Mouse (Mus musculus): ENCODE measurements around the gene Ranbp10.
"Not testable (repeated sequence)": the region's sequence is repeated elsewhere in the genome, so short reads cannot be mapped to it uniquely, and the experiment has no call there.

Gene Ranbp10

DNA sequence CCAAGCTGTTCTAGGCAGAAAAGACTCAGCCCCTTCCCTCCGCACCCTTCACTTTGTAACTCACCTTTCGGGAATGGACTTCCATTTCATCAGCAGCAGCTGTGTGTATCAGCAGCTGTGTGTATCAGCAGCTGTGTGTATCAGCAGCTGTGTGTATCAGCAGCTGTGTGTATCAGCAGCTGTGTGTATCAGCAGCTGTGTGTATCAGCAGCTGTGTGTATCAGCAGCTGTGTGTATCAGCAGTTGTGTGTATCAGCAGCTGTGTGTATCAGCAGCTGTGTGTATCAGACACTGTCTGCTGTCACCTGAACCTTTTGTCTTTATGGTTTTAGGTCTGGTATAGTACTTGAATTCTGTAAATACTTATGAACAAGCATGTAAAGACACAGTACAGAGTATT, 6.6 kb upstream of the Ranbp10 start:
- not testable (repeated sequence) for DNase-seq

DNA sequence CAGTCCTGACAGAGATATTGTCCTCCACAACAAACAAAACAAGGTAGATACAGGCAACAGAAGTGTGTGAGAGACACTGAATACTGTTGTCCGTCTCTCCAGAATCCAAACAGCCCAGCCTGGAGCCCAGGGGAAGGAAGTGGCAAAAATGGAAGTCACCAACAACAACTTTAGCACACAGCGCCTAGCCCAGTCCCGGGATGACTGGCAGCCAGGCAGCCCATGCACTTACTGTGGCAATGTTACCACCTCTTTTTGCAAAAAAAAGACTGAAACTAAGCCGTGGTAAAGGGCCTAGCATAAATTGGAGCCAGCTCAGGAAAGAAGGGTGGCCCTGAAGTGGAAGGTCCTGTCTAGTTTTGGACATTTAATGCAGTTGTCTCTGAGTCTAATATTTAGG, 771 bp downstream of the Ranbp10 start:
- no peak for DNase-seq

DNA sequence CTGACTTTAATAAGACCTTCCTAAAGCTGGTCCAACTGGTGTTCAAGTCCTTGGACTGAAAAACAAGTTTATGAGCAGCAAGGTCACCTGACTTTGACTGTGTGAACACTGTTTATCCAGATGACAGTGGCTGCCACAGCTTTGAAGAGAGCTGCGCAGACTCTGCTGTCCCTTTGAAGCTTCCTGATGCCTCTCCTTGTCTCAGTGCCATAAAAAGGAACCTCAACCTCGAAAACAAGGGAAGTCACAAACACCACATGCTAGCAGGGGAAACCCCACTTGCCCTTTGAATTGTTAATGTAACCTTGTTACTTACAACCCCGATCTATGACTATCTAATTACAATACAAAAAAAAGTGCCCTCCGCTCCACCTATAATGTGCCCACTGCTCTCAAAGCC, 1.6 kb downstream of the Ranbp10 start:
- no peak for DNase-seq

DNA sequence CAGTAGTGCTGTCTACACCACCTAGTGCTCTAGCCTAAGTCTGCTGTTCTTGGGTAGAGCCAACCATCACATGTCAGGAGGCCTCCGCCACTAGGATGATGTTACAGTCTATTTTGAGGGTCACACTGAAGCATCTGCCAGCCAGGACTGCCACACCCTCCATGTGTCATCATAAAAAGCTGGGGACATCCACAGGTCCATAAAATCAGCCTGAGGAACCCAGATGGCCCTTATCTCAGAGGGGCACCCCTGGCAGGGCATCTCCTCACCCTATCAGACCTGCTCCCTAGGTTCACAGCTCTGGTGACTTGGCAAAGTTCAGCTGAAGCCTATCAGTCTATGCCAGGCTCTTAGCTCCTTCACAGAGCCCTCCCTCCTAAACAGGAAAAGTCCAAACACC, 6.2 kb downstream of the Ranbp10 start:
- DNase-seq, result no peak

DNA sequence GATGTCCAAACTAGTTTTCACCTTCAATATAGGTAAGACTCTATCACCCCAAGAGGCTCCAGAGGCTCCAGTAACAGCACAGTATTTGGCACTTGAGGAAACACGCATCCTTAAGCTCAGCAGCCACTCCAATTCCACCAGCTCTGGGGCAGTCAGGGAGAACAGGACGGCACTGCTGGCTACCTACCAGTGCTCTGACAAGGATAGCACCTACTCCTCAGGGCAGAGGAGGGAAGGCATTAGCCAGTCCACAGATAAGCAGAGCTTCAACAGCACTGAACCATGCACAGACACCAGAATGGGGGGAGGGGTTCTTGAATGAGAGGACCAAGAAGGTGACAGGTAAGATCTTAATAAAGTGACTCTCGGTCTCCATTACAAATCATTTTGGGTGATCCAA, 7.5 kb downstream of the Ranbp10 start:
- DNase-seq, result no peak

DNA sequence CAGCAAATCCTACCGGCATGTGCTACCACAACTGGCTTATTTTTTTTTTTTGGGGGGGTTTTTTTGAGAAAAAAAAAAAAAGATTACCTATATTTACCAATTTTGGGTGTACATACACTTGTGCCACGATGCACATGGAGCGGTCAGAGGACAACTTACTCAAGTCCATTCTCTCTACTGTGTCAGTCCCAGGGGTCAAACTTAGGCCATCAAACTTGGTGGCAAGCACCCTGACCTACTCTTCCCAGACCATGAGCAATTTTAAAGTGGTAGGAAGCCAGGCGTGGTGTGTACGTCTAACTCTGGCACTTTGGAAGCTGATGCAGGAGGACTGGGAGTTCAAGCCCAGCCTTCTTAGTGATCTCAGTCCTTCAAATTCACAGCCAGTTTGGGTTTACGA, 13.9 kb downstream of the Ranbp10 start:
- no peak for DNase-seq

DNA sequence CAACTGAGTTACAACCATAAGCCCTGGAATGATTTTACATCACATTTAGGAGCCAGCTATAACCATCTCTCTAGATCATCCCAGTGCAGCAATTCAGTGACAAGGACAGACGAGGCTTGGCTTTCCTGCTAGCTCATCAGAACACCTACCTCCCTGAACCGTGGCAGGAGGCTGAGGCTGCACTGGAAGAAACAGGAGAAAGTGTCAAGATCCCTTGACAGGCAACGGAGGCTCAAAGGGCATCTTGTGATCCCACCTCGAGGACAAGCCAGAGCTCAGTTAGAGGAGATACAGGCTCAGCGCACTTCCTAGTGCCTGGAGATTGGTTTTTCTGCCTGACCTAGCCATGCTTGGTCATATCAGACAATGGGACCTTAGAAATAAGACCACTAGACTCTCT, 14.6 kb downstream of the Ranbp10 start:
- DNase-seq, result no peak

DNA sequence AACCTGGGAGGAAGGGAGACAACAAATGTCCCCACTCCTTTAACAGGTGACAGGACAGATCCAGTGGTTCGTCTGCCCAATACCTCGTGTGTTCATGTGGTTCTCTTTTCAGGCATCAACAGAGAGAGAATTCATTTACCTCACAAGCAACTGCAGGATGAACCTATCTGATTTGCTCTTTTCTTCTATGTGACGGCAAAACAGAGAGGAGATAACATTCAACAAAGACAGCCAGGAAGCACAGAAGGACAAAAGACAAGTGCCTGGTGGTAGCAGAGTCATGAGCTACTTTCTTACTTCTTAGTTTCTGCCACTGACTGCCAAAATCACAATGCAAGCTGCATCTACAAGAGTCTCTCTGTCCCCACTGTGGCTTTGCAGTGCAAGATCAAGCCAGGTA, 15.6 kb downstream of the Ranbp10 start:
- no peak for DNase-seq

DNA sequence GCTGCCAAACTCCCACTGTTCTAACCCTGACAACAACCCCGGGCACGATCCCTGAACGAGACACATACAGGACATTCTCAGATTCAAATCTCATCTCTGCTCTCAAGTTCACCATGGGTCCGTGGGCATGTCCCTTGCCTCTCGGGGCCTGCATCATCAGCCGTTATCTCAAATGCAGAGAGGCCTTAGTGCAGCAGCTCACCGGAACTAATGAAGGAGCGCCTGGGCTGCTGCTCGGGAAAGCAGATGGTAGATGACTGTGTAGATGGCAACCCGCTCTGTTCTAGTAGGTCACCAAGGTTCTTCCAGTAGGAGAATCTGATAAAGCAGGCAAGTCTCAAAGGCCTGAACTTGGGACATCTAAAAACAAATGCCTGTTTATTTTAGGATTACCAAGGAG, 16.1 kb downstream of the Ranbp10 start:
- DNase-seq, result no peak

DNA sequence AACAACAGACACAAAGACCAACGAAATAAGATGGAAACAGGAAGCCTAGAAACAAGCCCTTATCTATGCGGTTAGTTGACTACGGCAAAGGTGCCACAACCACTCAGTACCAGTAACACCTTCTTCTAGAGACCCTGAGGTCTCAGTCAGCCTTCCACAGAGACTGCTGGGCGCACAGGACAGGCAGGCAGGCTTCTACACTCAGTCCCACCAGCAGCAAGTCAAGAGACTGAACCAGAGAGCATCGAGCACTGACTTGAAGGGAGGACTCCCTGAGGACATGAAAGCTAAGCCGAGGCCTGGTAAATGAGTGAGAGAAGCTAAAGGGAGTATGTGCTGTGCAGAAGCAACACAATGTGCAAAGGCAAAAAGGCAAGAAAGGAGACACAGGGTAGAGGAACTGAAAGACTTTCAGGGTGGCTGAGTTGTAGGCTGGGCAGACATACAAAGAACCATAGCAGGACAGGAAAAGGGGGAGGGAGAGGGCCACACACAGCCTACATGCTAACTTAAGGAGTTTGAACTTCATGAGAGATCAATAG, 16.8 kb downstream of the Ranbp10 start:
- DNase-seq, result no peak

DNA sequence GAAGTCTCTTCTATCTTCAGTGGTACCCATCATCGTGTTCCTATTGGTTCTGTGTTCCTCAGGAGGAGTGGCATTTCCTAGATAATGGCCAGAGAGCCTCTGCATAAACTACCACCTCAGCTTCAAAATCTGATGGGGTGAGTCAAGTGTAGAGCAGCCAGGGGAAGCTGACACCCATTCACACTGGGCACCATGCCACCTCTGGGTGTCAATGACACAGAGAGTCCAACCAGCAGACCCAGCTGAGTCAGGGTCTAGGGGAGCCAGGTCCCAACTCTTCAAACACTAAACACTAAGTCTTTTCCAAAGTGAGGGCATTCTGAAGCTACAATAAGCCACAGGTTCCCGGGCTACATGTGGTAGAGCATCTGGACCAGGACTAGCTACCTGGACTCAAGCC, 18.7 kb downstream of the Ranbp10 start:
- no peak for DNase-seq

DNA sequence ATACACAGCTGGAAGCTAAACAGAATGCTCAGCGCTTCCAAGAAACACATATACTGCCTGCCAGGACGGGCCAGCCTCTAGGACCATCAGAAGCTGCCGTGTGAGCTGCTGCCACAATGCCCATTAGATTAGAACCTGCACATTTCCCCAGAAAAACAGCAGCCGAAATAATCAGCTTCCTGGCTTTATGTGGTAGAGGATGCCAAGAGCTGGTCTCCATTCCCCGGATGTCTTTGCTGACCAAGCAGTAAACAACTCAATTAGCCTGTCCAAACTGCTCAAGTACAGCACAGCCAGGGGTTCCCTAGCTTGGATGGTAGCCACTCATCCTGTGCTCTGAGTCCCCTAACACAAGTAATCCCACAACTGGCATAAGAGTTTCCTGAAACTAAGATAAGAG, 19.4 kb downstream of the Ranbp10 start:
- DNase-seq, result no peak

DNA sequence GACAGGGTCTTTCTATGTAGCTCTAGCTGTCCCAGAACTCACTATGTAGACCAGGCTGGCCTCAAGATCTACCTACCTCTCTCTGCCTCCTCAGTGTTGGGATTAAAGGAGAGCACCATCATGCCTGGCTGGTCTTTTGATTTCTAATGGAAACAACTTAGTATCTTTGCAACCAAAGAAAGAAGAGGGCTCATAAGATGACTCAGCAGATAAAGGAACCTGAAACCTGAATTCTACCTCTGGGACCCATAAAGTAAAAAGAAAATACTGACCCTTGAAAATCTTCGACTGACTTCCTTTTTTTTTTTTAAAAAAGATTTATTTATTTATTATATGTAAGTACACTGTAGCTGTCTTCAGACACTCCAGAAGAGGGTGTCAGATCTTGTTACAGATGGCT, 21.2 kb downstream of the Ranbp10 start:
- DNase-seq, result no peak

DNA sequence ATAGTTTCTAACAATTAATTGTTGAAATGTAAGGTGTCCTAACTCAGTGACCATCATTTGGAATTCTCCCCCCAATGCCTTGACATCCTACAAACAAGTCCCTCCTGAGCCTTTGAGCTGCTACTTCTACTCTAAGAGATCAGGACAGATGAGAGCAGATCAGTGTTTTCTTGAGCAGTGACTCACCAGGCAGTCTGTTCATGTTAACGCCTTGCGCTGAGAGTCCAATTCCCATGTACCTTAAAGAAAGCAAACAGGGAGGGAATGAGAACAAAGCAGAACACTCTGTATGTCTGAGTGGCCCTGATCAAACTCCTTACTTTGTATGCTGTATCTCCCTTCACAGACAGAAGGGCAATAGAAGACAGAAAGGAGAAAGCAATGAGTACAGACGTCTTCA, 21.8 kb downstream of the Ranbp10 start:
- no peak for DNase-seq

DNA sequence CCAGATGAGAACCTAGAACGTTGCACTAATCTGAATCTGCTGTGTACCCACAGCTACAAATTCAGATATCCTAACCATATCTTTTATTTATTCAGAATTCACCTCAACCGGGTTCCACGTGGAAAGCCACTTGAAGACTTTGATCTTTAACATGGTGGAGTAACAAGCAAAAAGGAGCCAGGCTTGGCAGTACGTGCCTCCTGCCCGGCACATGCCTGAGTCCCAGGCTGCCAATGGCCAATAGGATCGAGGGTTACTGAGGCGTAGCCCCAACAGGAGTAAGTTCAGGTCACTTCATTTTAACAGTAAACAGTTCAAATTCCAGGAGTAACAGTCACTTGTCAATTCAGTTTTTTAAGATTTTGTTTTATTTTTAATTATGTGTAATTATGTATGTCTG, 22.4 kb downstream of the Ranbp10 start:
- DNase-seq, result no peak

DNA sequence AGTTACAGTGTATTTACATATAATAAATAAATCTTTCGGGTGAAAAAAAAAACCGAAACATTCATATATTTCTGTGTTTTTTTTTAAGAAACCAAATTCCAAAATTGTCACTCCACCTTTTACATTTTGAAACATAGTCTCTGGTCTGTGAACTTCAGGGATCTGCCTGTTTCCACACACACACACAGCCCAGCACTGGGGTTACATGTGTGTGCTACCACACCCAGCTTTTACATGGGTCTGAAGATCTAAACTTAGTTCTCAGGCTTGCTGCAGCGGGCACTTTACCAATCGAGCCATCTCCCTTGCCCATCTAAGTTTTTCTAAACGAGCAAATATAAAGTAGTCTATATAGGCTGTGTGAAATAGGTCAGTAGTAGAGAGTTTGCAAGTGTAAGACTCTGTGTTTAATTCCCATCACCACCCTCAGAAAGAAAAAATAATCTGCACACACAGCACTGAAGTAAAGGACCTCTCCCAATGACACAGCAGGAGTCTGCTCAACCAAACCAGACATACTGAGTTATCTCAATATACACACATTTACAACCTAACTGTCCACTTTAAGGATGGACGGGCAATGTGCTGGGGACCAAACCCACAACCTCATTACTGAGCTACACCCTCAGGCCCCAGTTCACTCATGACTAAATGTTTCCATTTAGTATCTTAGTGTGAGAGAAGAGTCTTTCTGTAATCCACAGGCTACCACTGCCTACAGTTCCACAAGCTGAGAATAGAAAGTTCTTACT, 25.8 kb downstream of the Ranbp10 start:
- DNase-seq, result no peak

DNA sequence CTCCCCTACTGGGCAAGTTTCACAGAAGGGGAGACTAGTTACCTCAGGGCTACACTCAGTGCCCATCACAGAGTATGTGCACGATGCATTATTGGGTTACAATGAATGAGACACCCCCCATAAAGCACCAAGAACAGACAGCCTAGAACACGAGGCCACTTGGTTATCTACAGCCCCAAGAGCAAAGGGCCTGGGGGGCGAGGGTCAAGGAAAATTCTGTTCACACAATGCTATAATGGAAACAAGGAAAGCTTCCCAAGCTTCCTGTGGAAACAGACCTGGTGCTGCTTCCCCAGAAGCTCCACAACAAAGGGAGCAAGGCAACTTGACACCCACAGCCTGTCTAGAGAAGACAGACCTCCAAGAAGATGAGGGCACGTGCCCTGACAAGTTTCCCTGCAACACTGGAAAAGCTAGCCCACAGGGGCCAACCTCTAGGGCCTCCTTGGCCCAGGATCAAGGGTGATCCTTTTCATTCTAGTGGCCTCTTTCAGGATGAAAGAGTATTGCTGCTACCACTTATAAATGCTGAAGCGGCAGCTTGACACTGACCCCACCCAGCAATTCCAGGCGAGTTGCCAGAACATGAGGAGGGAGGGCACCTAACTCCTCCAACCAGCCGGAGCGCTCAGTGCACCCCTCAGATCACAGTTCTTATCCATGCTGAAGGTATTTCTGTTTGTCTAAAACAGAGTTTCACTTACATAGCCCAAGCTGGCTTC, 27.9 kb downstream of the Ranbp10 start:
- DNase-seq, result peak; percentile 34

DNA sequence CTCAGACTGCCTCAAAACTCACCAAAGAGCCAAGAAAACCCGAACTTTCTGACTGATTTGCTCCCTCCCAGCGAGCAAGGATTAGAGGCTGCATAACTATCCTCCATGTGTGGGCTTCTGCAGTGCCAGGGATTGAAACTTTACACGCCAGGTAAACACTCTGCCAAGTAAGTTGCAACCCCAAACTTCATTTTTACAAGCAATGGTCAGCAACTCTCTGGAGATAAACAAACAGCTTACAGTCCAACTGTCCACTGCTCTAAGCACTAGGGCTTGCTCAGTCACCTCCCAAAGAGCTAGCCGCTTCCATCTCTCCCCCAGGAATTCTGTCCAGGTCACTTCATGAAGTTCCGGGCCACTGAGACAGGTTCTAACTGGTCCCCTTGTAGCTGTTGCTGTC, 28.7 kb downstream of the Ranbp10 start:
- DNase-seq, result no peak

DNA sequence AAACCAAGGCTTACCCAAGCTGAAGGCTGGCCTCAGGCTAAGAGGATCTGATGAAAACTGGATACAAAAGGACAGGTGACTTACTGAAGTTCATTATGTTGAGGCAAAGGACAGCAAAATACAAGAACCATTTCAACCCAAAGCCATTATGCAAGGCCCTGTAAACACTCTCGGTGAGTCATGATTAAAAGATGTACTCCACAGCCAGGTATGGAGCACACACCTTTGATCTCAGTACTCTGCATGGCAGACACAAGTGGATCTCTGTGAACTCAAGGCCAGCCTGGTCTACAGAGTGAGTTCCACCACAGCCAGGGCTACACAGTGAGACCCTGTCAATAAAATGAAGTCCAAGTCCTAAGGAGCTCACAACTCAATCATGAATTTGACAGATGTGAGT, 31.4 kb downstream of the Ranbp10 start:
- DNase-seq, result no peak

DNA sequence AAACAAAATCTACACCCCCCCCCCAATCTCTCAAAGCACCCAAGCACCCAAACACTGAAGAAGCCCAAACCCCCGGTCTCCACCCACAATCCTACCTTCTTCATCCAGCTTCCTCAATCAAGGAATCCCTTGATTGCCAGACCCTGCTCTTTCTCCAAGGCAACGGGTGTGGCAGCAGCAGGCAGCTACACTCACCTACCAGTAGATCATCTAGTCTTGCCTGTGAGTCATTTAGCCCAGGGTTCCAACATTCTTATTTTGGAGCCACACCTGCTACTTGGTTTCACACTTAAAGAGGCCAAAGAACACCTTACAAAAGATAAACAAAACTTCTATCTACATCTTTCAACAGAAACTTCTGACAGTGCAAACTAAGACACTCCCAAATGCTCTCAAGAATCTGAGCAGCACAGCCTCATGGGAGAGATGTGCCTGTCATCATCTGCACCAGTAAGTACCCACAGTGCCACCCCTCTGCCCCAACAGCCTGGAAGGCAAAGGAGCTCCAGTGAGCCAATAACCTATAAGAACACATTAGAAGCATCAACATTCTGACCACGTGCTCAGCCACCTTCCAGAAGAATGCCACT, 33.0 kb downstream of the Ranbp10 start:
- DNase-seq, result no peak

DNA sequence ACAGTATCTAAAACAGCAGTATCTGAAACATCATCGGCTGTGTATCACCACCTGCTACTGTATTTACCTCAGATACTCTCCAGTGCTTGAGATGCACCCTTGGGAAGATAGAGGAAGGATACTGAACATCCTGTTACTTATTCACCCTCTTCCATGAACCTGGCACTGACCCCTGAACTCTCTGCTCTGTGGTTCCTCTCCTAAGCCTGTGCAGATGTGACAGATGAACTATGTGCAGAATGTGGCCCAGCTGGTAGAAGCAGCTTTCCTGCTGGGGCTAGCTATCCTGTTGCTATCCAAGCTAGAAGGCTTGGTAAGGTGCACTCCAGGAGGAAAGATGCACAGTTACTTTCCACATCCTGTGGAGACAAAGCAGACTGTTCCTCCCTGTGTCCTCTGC, 33.8 kb downstream of the Ranbp10 start:
- no peak for DNase-seq

DNA sequence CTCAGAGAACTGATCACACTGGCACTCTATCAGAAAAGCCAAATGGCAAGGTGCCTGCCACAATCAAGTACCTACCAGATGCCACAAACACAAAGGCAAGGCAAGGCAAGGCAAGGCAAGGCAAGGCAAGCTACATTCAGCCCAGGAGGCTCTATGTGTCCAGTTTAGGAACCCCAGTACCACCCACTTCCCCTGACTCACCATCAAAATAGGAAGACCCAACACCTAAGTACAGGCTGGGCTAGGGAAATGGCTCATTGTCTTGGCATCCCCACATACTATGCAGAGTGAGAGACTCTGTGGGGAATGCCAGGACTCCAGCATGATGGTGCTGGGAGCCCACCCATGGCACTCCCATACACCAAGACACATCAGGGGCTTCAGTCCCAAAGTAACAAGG, 37.5 kb downstream of the Ranbp10 start:
- DNase-seq, result no peak

DNA sequence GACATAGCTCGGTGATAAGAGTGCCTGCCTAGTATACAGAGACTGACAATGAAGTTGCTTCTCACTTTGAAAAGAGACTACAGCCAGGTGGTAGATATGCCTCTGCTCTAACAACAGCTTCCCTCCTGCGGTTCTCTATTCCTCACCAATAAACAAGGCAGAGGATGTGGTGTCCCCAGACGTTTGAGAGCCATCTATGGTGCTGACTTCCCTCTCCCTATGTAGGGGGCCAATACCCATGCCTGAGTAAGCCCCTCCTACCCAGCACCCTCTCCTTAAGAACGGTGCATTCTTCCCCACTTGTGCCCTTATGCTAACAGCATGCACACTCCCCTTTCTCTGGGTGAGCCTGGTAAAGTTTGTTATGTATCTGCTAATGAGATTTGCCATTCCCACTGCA, 38.2 kb downstream of the Ranbp10 start:
- no peak for DNase-seq

DNA sequence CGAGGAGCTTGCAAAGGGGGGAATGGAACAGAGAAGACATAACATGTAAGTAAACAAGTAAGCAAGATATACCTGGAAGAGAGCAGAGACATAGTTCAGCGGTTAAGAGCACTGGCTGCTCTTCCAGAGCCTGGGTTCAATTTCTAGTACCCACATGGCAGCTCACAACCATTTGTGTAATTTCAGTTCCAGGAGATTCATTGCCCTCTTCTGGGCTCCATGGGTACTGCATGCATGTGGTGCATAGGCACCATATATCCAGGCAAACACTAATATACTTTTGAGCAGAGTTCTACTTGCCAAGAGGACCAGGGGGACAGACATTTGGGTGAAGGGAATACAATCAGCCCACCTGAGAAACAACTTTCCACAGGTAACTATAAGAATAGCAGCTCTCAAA, 38.9 kb downstream of the Ranbp10 start:
- DNase-seq, result no peak

Measured in layer of hippocampus, adult 9-11 months (tissue).